Mouse (Mus musculus) limb, embryonic 13.5 days (tissue): ENCODE results near the gene Zfp273. TPM values are rescaled to one million over a fixed set of nuclear protein-coding genes. Genes with fewer than 3 reads are reported as not detected.
A peak's percentile ranks its signal among the peaks of the same experiment; 100 is the strongest.
"Not testable (repeated sequence)": the region's sequence is repeated elsewhere in the genome, so short reads cannot be mapped to it uniquely, and the experiment has no call there.

Experiments used
- ATAC-seq: fragments of 200-750 bp; cut with Nextera tagmentation; 2 replicates; pipeline ENCODE4 v1.8.0; 2017; ENCODE audit warnings: low read depth, moderate number of reproducible peaks, moderate TSS enrichment; ENCODE audit not compliant: low FRiP score
- H3K27ac ChIP-seq: fragments of 300-500 bp; sonication (generic); 2 replicates; pipeline ENCODE4 v1.5.1; 2015; ENCODE audit warnings: inconsistent platforms, mild to moderate bottlenecking, moderate library complexity
- H3K27me3 ChIP-seq: fragments of 300-500 bp; sonication (generic); 2 replicates; pipeline ENCODE4 v1.6.1; 2015; ENCODE audit warnings: mild to moderate bottlenecking, inconsistent platforms
- H3K36me3 ChIP-seq: fragments of 300-500 bp; sonication (generic); 2 replicates; pipeline ENCODE4 v1.6.1; 2015; ENCODE audit warnings: inconsistent platforms, mild to moderate bottlenecking, moderate library complexity
- H3K4me1 ChIP-seq: fragments of 300-500 bp; sonication (generic); 2 replicates; pipeline ENCODE4 v1.6.1; 2015; ENCODE audit warnings: inconsistent platforms
- H3K4me2 ChIP-seq: fragments of 300-500 bp; sonication (generic); replicated peaks from 2 replicates; pipeline ENCODE4 v1.6.1; 2015; ENCODE audit warnings: inconsistent platforms, mild to moderate bottlenecking, moderate library complexity
- H3K4me3 ChIP-seq: fragments of 300-500 bp; sonication (generic); 2 replicates; pipeline ENCODE4 v1.5.1; 2015; ENCODE audit warnings: moderate library complexity, mild to moderate bottlenecking, inconsistent platforms
- H3K9ac ChIP-seq: fragments of 300-500 bp; sonication (generic); 2 replicates; pipeline ENCODE4 v1.6.1; 2015; ENCODE audit warnings: mild to moderate bottlenecking, inconsistent platforms
- H3K9me3 ChIP-seq: fragments of 300-500 bp; sonication (generic); 2 replicates; pipeline ENCODE4 v1.6.1; 2016; ENCODE audit warnings: inconsistent platforms
- WGBS: fragments of 180-500 bp; shearing (Covaris S2); methylation state at CpG from one replicate; pipeline ENCODE4 v1.1.7; 2015; 5-methylcytosine and 5-hydroxymethylcytosine counted together
- polyA plus RNA-seq: library from polyadenylated mRNA; unstranded; fragments of >200 nt; fragmentation: Nextera tagmentation; extraction: Ambion mirVana; gene quantifications from 2 replicates; pipeline ENCODE4 v1.2.1, GENCODE M21; 2015

The Zfp273 gene
- 10.7 and 10.8 TPM in 2 replicates for polyA plus RNA-seq

DNA sequence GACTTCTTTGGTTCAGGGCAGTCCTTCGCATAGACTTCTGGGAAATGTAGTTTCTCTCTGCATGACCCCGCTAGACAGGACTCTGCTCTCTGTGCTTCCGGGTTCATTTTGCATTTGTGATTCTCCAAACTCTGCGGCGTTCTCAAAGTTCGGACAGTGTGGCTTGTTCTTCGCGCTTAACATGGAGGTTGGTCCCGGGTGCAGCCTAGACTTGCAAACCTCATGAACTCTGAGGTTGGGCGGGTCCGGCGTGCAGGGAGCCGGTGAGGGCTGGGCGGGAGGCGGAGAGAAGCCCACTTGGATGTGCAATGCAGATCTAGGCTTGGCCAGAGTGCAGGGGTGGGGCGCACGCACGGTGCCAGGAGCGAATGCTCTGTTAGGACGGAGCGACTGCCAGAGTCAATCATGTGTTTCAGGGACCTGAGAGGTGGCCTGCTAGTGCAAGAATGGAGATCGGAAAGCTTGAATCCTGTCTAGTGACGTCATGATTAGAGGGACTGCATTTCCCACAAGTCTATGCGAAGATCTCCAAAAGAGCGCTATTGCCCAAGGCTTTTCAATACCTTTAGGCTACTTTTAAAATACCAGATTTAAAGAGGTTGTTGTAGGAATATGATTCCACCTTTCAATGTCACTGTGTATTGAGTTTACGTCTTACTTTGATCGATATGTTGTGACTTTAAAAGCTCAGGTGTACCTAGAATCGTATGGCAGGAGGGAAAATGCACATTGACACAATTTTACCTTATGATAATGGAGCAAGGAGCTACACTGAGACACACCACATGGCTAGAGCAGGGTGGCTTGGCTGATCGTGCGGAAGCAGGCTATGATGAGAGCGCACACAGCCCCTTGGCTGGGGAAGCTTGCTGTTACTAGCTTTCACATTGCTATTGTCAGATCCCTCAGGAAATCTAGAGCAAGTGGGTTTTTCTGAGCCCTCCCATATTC lies at the start of gene Zfp273:
TSS of gene Zfp273 (plus strand) at position 31 of the 951 bp plus-strand sequence.
- peak within 1 kb of the TSS; percentile 78 for H3K9ac ChIP-seq
- peak; percentile 99 for ATAC-seq
- peak within 1 kb of the TSS; percentile 83 for H3K4me3 ChIP-seq
- H3K27me3 ChIP-seq, result no peaks in the 10 kb centered on the region
- H3K4me1 ChIP-seq, result no peaks in the 10 kb centered on the region
- peak within 1 kb of the TSS; percentile 90 for H3K27ac ChIP-seq
- peak within 1 kb of the TSS; percentile 71 for H3K4me2 ChIP-seq
- H3K9me3 ChIP-seq, result peaks cover 6% of the 10 kb centered on the region; the same call in 1 of the 2 replicates
- WGBS, result 4% methylated on average over 31 of the region's 31 CpGs
- H3K36me3 ChIP-seq, result peaks cover 16% of the 10 kb centered on the region

DNA sequence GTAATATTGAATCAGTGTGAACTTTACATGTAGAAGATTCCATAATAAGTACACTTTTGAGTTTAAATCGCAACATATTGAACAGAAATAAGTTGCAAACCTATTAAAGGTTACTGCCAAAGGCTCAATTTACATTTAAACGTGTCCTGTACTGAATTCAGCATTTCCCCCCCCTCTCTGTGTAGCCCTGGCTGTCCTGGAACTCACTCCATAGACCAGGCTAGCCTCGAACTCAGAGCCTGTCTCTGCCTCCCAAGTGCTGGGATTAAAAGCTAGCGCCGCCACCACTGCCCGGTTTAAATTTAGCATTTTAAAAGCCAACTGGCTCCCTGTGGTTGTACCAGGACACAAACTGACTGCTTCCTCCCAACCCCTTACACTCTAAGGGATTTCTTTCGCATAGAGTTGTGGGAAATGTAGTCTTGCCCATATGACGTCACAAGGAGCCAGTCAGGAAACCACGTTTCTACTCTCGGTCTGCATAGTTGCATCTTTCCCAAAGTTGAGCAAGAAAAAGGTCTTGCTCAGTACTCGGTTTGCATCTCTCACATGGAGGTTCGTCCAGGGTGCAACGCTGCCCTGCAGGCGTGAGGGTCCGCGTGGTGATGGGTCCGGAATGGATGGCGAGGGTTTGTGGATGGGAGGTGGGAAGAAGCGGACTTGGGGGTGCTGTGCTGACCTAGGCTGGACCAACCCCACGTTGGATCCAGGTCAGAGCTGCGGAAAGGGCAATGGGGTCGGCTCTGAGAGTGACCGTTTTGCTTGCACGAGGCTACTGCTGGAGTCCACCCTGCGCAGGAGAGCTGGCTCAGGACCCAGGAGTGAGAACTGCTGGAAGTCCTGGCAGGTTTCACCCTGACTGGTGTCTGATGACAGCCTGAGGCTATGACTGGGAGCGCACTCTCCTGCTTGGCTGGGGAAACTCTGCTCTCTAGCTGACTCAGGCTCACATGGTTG lies 34.0 kb upstream of the Zfp273 start, which contains the start of gene Zfp493:
TSS of gene Zfp493 (plus strand) at position 429 of the 957 bp plus-strand sequence.
- H3K9ac ChIP-seq, result peak within 1 kb of the TSS; percentile 76
- peak; percentile 98 for ATAC-seq
- no peaks in the 10 kb centered on the region for H3K27me3 ChIP-seq
- H3K4me1 ChIP-seq, result peaks cover 6% of the 10 kb centered on the region
- H3K4me2 ChIP-seq, result peak within 1 kb of the TSS; percentile 78
- H3K9me3 ChIP-seq, result no peaks in the 10 kb centered on the region
- no peaks in the 10 kb centered on the region for H3K36me3 ChIP-seq
- peak within 1 kb of the TSS; percentile 39; the same call in 1 of the 2 replicates for H3K27ac ChIP-seq
- WGBS, result 7% methylated on average over 26 of the region's 26 CpGs
- H3K4me3 ChIP-seq, result peak within 1 kb of the TSS; percentile 67

DNA sequence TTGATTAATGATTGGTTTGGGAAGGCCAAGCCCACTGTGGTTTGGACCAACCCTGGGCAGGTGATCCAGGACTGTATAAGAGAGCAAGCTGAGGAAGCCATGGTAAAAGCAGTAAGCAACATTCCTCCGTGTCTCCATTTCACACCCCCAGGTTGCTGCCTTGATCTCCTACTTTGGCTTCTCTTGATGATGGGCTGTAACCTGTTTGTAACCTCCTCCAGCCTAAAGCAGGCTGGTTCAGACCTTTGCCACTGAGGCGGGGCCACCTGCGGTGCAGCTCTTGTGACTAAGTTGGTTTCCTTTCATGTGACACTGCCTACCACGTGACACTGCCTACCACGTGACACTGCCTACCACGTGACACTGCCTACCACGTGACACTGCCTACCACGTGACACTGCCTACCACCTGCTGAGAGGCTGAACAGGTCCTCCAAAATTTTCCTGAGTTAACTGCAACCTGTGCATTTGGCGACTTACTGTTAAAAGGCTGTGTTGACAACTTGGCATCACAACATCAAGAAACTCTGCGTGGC lies 21.6 kb upstream of the Zfp273 start:
- peaks cover 9% of the 10 kb centered on the region for H3K36me3 ChIP-seq
- 91% methylated on average over 10 of the region's 10 CpGs for whole genome bisulfite sequencing
- H3K4me1 ChIP-seq, result no peaks in the 10 kb centered on the region
- no peak for ATAC-seq
- H3K4me3 ChIP-seq, result no peak overlapping the region
- no peak overlapping the region for H3K4me2 ChIP-seq
- no peaks in the 10 kb centered on the region for H3K27me3 ChIP-seq
- no peak overlapping the region for H3K9ac ChIP-seq
- peaks cover 15% of the 10 kb centered on the region for H3K9me3 ChIP-seq
- no peak overlapping the region for H3K27ac ChIP-seq

DNA sequence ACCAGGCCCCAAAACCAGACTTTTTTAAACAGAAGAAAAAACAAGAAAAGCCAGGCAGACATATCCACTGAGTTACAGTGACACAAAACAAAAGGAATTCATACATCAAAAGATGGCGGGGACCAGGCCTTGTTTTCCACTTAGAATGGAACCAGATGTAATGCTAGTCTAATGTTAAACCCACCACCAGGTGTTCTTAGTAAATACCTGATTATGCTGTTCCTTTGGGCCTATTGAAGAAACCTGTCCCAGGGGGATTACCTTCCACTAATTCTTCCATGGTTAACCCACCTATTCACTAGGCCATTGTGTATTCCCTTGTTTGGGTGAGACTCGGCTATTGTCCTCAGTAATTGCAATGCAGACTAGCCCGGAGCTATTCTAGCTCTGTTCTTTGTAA lies 14.9 kb upstream of the Zfp273 start:
- H3K4me3 ChIP-seq, result no peak overlapping the region
- no peak overlapping the region for H3K4me2 ChIP-seq
- no peaks in the 10 kb centered on the region for H3K4me1 ChIP-seq
- no peaks in the 10 kb centered on the region for H3K9me3 ChIP-seq
- no peak overlapping the region for H3K27ac ChIP-seq
- no peaks in the 10 kb centered on the region for H3K36me3 ChIP-seq
- H3K9ac ChIP-seq, result no peak overlapping the region
- H3K27me3 ChIP-seq, result no peaks in the 10 kb centered on the region
- 80% methylated on average over 3 of the region's 3 CpGs for WGBS
- ATAC-seq, result no peak

DNA sequence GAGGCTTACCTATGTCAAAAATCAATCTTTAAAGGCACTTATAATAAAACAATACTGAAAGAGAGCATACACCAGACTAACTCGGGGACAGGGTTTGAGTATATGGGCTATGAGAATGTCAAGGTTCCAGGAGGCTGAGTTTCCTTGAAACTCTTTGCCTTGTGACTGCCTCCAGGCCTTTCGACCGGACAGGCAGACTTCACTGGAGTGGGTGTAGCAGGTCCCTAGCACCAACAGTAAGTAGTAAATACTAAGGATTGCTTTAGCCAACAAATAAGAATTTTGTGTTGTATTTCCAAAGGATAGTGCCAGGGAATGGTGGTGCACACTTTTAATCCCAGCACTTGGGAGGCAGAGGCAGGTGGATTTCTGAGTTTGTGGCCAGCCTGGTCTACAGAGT lies 14.4 kb upstream of the Zfp273 start:
- H3K27ac ChIP-seq, H3K9me3 ChIP-seq, H3K36me3 ChIP-seq, H3K27me3 ChIP-seq, H3K4me3 ChIP-seq, ATAC-seq, H3K4me2 ChIP-seq, H3K9ac ChIP-seq, H3K4me1 ChIP-seq: not testable (repeated sequence)
- 89% methylated on average over 3 of the region's 3 CpGs for whole genome bisulfite sequencing

DNA sequence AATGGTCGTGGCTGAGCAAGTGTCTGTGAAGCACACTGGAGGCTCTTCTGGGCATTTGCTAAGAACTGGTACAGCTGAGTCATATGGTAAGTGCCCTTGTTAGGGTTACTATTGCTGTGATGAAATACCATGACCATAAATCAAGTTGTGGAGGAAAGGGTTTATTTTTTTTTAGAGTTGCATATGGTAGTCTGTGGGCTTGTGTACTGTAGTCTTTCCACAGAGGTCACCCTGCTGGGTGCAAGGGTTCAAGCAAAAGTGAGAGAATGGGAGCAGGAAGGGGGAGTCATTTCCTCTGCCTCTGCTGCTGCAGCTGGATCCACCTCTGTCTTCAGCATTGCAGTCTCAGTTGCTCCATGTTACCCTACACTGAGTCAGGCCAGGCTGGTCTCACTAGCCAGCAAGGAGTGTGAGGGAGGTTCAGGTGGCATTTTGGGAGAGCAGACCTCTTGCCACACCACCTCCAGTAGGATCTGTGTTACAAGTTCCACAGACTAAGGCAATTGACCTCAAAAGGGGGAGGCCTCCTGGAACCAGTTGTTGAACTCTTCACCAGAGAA lies 1.8 kb upstream of the Zfp273 start:
- H3K4me1 ChIP-seq, result no peaks in the 10 kb centered on the region
- H3K27ac ChIP-seq, result no peak overlapping the region
- H3K9ac ChIP-seq, result no peak overlapping the region
- no peaks in the 10 kb centered on the region for H3K9me3 ChIP-seq
- WGBS, result 60% methylated on average over 1 of the region's 1 CpGs
- H3K36me3 ChIP-seq, result peaks cover 5% of the 10 kb centered on the region
- H3K4me3 ChIP-seq, result no peak overlapping the region
- H3K4me2 ChIP-seq, result no peak overlapping the region
- no peak for ATAC-seq
- H3K27me3 ChIP-seq, result no peaks in the 10 kb centered on the region

DNA sequence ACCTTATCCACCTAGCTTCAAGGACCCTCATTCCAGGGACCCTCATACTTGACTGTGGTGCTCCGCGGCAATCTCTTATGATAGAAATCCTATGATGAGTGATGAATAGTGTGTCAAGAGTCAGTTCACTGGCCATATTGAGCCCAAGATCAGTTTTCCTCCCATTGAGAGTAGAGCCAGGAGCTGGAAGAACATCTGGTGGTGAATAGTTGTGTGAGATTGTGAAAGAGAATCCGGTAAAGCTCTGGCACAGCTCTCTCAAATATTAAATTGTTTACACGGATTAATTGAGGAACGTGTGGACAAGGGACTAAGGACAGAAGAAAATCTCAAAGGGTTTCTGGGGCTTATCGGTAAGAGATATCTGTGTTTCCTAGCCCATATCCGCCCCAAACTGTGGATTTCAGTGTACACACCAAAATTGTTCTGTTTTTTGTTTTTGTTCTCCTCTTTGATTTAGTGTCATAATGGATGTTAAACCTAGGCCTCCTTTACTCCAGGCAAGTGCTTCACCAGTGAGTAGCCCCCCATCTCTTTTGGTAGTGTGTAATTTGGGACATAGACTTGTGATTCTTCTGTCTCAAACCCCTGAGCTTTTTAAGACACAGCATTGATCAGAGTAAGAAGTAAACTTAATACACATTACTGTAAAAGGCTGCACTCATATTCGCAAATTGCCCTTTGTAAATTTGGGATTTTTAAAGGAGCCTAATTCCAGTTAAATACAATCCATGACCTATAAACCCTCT lies 405 bp upstream of the Zfp273 start:
- Histone ChIP-seq H3K4me3 (peak overlapping the region; percentile 83), H3K27ac (no peak overlapping the region), H3K27me3 (no peaks in the 10 kb centered on the region), H3K9ac (no peak overlapping the region), H3K4me2 (peak overlapping the region; percentile 71), H3K36me3 (peaks cover 9% of the 10 kb centered on the region), H3K4me1 (no peaks in the 10 kb centered on the region), H3K9me3 (peaks cover 6% of the 10 kb centered on the region; the same call in 1 of the 2 replicates)
- 80% methylated on average over 8 of the region's 8 CpGs for WGBS
- ATAC-seq, result no peak; the same call in 1 of the 2 replicates

DNA sequence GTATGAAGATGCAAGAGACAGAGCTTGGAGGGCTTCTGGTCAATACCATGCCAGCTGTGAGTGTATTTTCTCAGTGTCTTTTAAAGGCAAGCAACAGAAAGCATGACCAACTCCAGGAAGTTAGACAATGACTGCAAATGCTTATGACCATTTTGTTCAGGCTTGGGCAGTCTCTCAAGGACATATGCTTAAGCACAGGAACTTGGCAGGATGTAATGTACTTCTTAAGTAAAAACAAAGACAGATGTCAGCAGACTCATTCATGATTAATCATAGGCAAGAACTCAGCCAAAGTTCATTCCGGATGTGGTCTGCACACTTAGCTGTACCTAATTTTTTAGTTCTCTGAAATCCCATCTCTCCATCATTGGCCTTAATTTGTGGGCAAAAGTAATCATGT lies 5.1 kb downstream of the Zfp273 start:
- Histone ChIP-seq H3K27me3 (no peaks in the 10 kb centered on the region), H3K36me3 (peaks cover 45% of the 10 kb centered on the region), H3K4me2 (no peak overlapping the region), H3K4me3 (no peak overlapping the region), H3K27ac (no peak overlapping the region), H3K9ac (no peak overlapping the region), H3K9me3 (peaks cover 18% of the 10 kb centered on the region), H3K4me1 (no peaks in the 10 kb centered on the region)
- ATAC-seq, result no peak
- WGBS, result 92% methylated on average over 1 of the region's 1 CpGs

DNA sequence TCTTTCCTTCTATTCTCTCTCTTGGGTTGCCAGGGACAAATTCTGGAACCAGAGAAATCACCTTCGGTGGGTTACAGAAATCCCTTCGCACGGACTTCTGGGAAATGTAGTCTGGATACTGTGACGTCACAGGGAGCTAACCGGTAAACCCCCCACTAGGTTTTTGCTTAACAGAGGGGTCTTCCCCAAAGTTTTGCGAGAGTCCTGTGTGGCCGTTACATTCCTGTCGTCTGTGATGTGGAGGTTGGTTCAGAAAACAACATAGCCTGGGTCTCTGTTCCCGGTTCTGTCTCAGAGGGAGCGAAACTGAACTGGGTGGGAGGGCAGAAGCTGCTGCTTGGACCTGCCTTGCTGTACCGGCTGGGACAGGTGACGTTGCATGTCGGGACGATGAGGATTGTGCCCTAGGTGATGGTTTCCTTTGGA lies 17.4 kb downstream of the Zfp273 start, which contains the start of gene Gm10037:
TSS of gene Gm10037 (plus strand) at position 196 of the 426 bp plus-strand sequence.
- H3K9me3 ChIP-seq, result peaks cover 4% of the 10 kb centered on the region
- no peaks in the 10 kb centered on the region for H3K4me1 ChIP-seq
- H3K27me3 ChIP-seq, result no peaks in the 10 kb centered on the region
- H3K9ac ChIP-seq, result peak within 1 kb of the TSS; percentile 66
- no peak within 1 kb of the TSS for H3K27ac ChIP-seq
- H3K4me3 ChIP-seq, result peak within 1 kb of the TSS; percentile 58
- H3K4me2 ChIP-seq, result peak within 1 kb of the TSS; percentile 72
- ATAC-seq, result peak; percentile 84
- H3K36me3 ChIP-seq, result peaks cover 13% of the 10 kb centered on the region
- 4% methylated on average over 14 of the region's 14 CpGs for WGBS

DNA sequence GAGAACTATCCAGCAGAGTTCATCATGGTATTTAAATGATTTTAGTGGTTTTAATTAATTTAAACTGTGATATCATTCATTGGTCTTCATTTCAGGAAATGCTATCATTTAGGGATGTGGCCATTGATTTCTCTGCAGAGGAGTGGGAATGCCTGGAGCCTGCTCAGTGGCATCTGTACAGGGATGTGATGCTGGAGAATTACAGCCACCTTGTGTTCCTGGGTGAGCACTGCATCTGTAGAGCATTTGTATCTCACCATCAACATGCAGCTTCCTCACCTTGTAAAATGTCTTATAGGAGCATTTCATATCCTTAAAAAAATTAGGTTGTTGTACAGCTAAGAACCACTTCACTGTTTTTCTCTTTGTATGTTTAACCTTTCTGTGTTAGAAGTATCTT lies 19.6 kb downstream of the Zfp273 start:
- not testable (repeated sequence) for H3K9me3 ChIP-seq, H3K4me1 ChIP-seq, H3K36me3 ChIP-seq, H3K27me3 ChIP-seq, H3K4me2 ChIP-seq, ATAC-seq, H3K27ac ChIP-seq, H3K9ac ChIP-seq, H3K4me3 ChIP-seq

DNA sequence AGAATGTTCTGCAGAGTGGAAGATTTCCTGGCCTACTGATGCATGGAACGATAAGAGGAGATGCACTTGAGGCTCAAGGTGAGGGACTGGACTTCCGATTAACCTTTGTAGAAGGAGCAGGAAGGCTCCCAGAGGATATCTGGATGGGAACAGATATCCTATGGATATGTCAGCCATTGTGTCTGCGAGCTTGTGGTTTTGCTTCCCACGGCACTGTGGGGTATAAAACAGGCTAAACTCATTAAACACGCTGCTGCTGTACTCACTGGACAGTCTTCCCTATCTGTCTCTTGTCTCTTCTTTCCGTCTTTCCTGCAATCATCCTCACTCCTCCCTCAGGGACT lies 30.2 kb downstream of the Zfp273 start:
- ATAC-seq, result no peak
- Histone ChIP-seq H3K9me3 (no peaks in the 10 kb centered on the region), H3K4me2 (peak overlapping the region; percentile 60), H3K4me1 (0 out of 2 replicates have a peak, but pooled peaks cover 4% of the 10 kb centered on the region), H3K9ac (peak overlapping the region; percentile 56; the same call in 1 of the 2 replicates), H3K27ac (no peak overlapping the region), H3K36me3 (no peaks in the 10 kb centered on the region), H3K4me3 (peak overlapping the region; percentile 43), H3K27me3 (no peaks in the 10 kb centered on the region)
- 44% methylated on average over 6 of the region's 6 CpGs for WGBS
